Mouse (Mus musculus): ENCODE results near the gene Ccdc181. TPM values are rescaled to one million over a fixed set of nuclear protein-coding genes. Genes with fewer than 3 reads are reported as not detected.

The Ccdc181 gene
- total and polyA plus RNA-seq, 3 experiments: 8.8 to 12.1 (median 10.6) TPM

GRCm38 (mm10) chr1:164254836-164255235, 20.5 kb upstream of the Ccdc181 start:
- TF ChIP-seq MXI1 (IDR thresholded peaks at IDR 0.05; ENCODE audit: low read depth, low read length) (no peak), CTCF (conservative IDR thresholded peaks at IDR 0.05 in 1 of 2, IDR thresholded peaks at IDR 0.05 in 1 of 2; ENCODE audit: low read depth in 2 of 2, low read length in 2 of 2) (no peak), NELFE (IDR thresholded peaks at IDR 0.05; ENCODE audit: low read depth, low read length) (no peak), CHD1 (IDR thresholded peaks at IDR 0.05; ENCODE audit: low read depth, low read length) (no peak), HCFC1 (IDR thresholded peaks at IDR 0.05; ENCODE audit: low read depth, low read length) (no peak), GABPA (IDR thresholded peaks at IDR 0.05; ENCODE audit: insufficient replicate concordance, low read depth, low read length) (no peak), E2F4 (IDR thresholded peaks at IDR 0.05; ENCODE audit: insufficient replicate concordance, low read depth, low read length) (no peak), UBTF (IDR thresholded peaks at IDR 0.05; ENCODE audit: low read depth, low read length) (no peak), ZC3H11A (IDR thresholded peaks at IDR 0.05; ENCODE audit: low read depth, low read length) (no peak), ZNF384 (IDR thresholded peaks at IDR 0.05; ENCODE audit: low read depth, low read length) (no peak), TBP (conservative IDR thresholded peaks at IDR 0.05; ENCODE audit: low read depth, low read length) (no peak), SIN3A (IDR thresholded peaks at IDR 0.05; ENCODE audit: low read length) (no peak), SMC3 (IDR thresholded peaks at IDR 0.05; ENCODE audit: low read depth, low read length) (no peak)
- H3K27ac ChIP-seq (ENCODE audit: insufficient read depth, low read depth): no peak overlapping the region
- H3K9me3 ChIP-seq (replicated peaks; ENCODE audit: low read length): no peaks in the 10 kb centered on the region
- H3K27me3 ChIP-seq (replicated peaks): no peaks in the 10 kb centered on the region
- peaks cover 3 to 24% of the 10 kb centered on the region in 2 experiments; a peak in 3 of 4 replicates for H3K4me1 ChIP-seq (ENCODE audit: control insufficient read depth in 1 of 2, insufficient read depth in 2 of 2)
- H3K79me2 ChIP-seq (replicated peaks; ENCODE audit: control insufficient read depth, extremely low read depth, insufficient read depth, poor library complexity, severe bottlenecking): peaks cover 41% of the 10 kb centered on the region
- H3K9ac ChIP-seq (ENCODE audit: insufficient read depth, low read depth): no peak overlapping the region
- H3K4me3 ChIP-seq (replicated peaks in 1 of 3; ENCODE audit: low read depth in 2 of 3, low read length in 2 of 3, poor library complexity in 1 of 3): no peak overlapping the region
- dilution Hi-C loops (cut with MboI; ENCODE audit: extremely low pct_ligation_motif_present, extremely low pct_unique_long_range_greater_than_20kb, low sequenced_read_pairs) (no loop called here), in situ Hi-C loops (cut with MboI; ENCODE audit: low pct_ligation_motif_present, low pct_unique_long_range_greater_than_20kb, low sequenced_read_pairs) (no loop called here)
- no peak overlapping the region for H3K4me2 ChIP-seq (ENCODE audit: insufficient read depth, low read depth, poor library complexity, severe bottlenecking)
- no peak for DNase-seq (ENCODE audit: extremely low read depth)
- H3K36me3 ChIP-seq (replicated peaks in 1 of 2; ENCODE audit: control insufficient read depth in 1 of 2, insufficient read depth in 1 of 2, low read length in 1 of 2): peaks cover 20 to 48% of the 10 kb centered on the region in 2 experiments

- H3K4me3 ChIP-seq (replicated peaks in 1 of 3; ENCODE audit: low read depth in 2 of 3, low read length in 2 of 3, poor library complexity in 1 of 3): no peak overlapping the region
- no peak overlapping the region for H3K9ac ChIP-seq (ENCODE audit: insufficient read depth, low read depth)
- dilution Hi-C loops (cut with MboI; ENCODE audit: extremely low pct_ligation_motif_present, extremely low pct_unique_long_range_greater_than_20kb, low sequenced_read_pairs): no loop called here
- H3K79me2 ChIP-seq (replicated peaks; ENCODE audit: control insufficient read depth, extremely low read depth, insufficient read depth, poor library complexity, severe bottlenecking): no peaks in the 10 kb centered on the region
- no peak overlapping the region for H3K4me2 ChIP-seq (ENCODE audit: insufficient read depth, low read depth, poor library complexity, severe bottlenecking)
- H3K27ac ChIP-seq (ENCODE audit: insufficient read depth, low read depth): no peak overlapping the region
- no peaks in the 10 kb centered on the region for H3K27me3 ChIP-seq (replicated peaks)
- peaks cover 46 to 85% of the 10 kb centered on the region in 2 experiments for H3K36me3 ChIP-seq (replicated peaks in 1 of 2; ENCODE audit: control insufficient read depth in 1 of 2, insufficient read depth in 1 of 2, low read length in 1 of 2)
- no peaks in the 10 kb centered on the region for H3K9me3 ChIP-seq (replicated peaks; ENCODE audit: low read length)
- in situ Hi-C loops (cut with MboI; ENCODE audit: low pct_ligation_motif_present, low pct_unique_long_range_greater_than_20kb, low sequenced_read_pairs): no loop called here
- TF ChIP-seq NELFE (IDR thresholded peaks at IDR 0.05; ENCODE audit: low read depth, low read length) (no peak), USF1 (IDR thresholded peaks at IDR 0.05; ENCODE audit: low read depth, low read length) (no peak), ETS1 (conservative IDR thresholded peaks at IDR 0.05; ENCODE audit: low read depth, low read length) (no peak), MAFK (IDR thresholded peaks at IDR 0.05; ENCODE audit: insufficient replicate concordance, low read length) (no peak), MYC (IDR thresholded peaks at IDR 0.05; ENCODE audit: low read depth, low read length) (no peak), TBP (conservative IDR thresholded peaks at IDR 0.05; ENCODE audit: low read depth, low read length) (no peak), ZNF384 (IDR thresholded peaks at IDR 0.05; ENCODE audit: low read depth, low read length) (no peak), CTCF (conservative IDR thresholded peaks at IDR 0.05 in 1 of 2, IDR thresholded peaks at IDR 0.05 in 1 of 2; ENCODE audit: low read depth in 2 of 2, low read length in 2 of 2) (no peak), POLR2A (IDR thresholded peaks at IDR 0.05; ENCODE audit: low read depth, low read length) (no peak), MXI1 (IDR thresholded peaks at IDR 0.05; ENCODE audit: low read depth, low read length) (no peak)
- DNase-seq (ENCODE audit: extremely low read depth): no peak
- H3K4me1 ChIP-seq (ENCODE audit: control insufficient read depth in 1 of 2, insufficient read depth in 2 of 2): no peaks in the 10 kb centered on the region
Observed at GRCm38 (mm10) chr1:164260171-164261028, 15.0 kb upstream of the Ccdc181 start.

Data from CH12.LX (cell line).